Mouse (Mus musculus): ENCODE measurements around the gene Rac3. TPM values are rescaled to one million over a fixed set of nuclear protein-coding genes. Genes with fewer than 3 reads are reported as not detected.
"Not testable (repeated sequence)": the region's sequence is repeated elsewhere in the genome, so short reads cannot be mapped to it uniquely, and the experiment has no call there.

Rac3 gene
- total and polyA plus RNA-seq, 3 experiments = 0.70 to 4.6 (median 0.99) TPM

GRCm38 (mm10) chr11:120727169-120727527, 5.9 kb downstream of the Rac3 start, which contains the start of gene Dcxr:
Dcxr (minus strand) TSS chr11:120727281.
- Histone ChIP-seq H3K9ac (ENCODE audit: low read depth, low read length) (peak within 1 kb of the TSS; percentile 87), H3K36me3 (ENCODE audit: control insufficient read depth, insufficient read depth, low read length) (no peaks in the 10 kb centered on the region), H3K4me1 (ENCODE audit: control insufficient read depth, insufficient read depth, low read length) (peaks cover 5% of the 10 kb centered on the region), H3K27ac (peak within 1 kb of the TSS; percentile 51; the same call in 1 of the 2 replicates), H3K4me3 (peak within 1 kb of the TSS; percentile 61), H3K27me3 (ENCODE audit: control insufficient read depth, insufficient read depth, low read length) (no peaks in the 10 kb centered on the region), H3K79me2 (replicated peaks; ENCODE audit: control insufficient read depth, insufficient read depth, low read length) (no peaks in the 10 kb centered on the region)
- TF ChIP-seq EP300 (IDR thresholded peaks at IDR 0.05; ENCODE audit: insufficient read depth, low read depth, low read length) = 0 out of 2 replicates have a peak, but pooled peaks have one; percentile 41
- TF ChIP-seq CTCF (IDR thresholded peaks at IDR 0.05) = peak; percentile 74
- TF ChIP-seq POLR2A (IDR thresholded peaks at IDR 0.05; ENCODE audit: insufficient read depth, low read depth, low read length) = peak; percentile 74
- intact Hi-C loops (cut with DNase I) = loop anchor here (10.0 kb wide), 1 partner anchor 318 kb away; no protein-coding TSS in a partner anchor
- 2% methylated on average over 14 of the region's 14 CpGs for WGBS
- peak; percentile 83 to 92 for DNase-seq

- no peak overlapping the region for H3K27ac ChIP-seq
- no peaks in the 10 kb centered on the region for H3K36me3 ChIP-seq (ENCODE audit: control insufficient read depth, insufficient read depth, low read length)
- peaks cover 9% of the 10 kb centered on the region for H3K4me1 ChIP-seq (ENCODE audit: control insufficient read depth, insufficient read depth, low read length)
- no peaks in the 10 kb centered on the region for H3K79me2 ChIP-seq (replicated peaks; ENCODE audit: control insufficient read depth, insufficient read depth, low read length)
- DNase-seq = no peak
- TF ChIP-seq EP300 (IDR thresholded peaks at IDR 0.05; ENCODE audit: insufficient read depth, low read depth, low read length) (no peak), CTCF (IDR thresholded peaks at IDR 0.05) (no peak), POLR2A (IDR thresholded peaks at IDR 0.05; ENCODE audit: insufficient read depth, low read depth, low read length) (no peak)
- WGBS = 57% methylated on average over 12 of the region's 12 CpGs
- H3K4me3 ChIP-seq = no peak overlapping the region
- no peaks in the 10 kb centered on the region for H3K27me3 ChIP-seq (ENCODE audit: control insufficient read depth, insufficient read depth, low read length)
- intact Hi-C loops (cut with DNase I) = loop anchor here (10.0 kb wide), 1 partner anchor 317 kb away; no protein-coding TSS in a partner anchor
- H3K9ac ChIP-seq (ENCODE audit: low read depth, low read length) = no peak overlapping the region
Measured at GRCm38 (mm10) chr11:120727564-120727963, 6.3 kb downstream of the Rac3 start.

GRCm38 (mm10) chr11:120728530-120729240, 7.4 kb downstream of the Rac3 start:
- Histone ChIP-seq H3K79me2 (replicated peaks; ENCODE audit: control insufficient read depth, insufficient read depth, low read length) (no peaks in the 10 kb centered on the region), H3K9ac (ENCODE audit: low read depth, low read length) (no peak overlapping the region), H3K27me3 (ENCODE audit: control insufficient read depth, insufficient read depth, low read length) (no peaks in the 10 kb centered on the region), H3K36me3 (ENCODE audit: control insufficient read depth, insufficient read depth, low read length) (no peaks in the 10 kb centered on the region), H3K4me1 (ENCODE audit: control insufficient read depth, insufficient read depth, low read length) (peaks cover 16% of the 10 kb centered on the region), H3K4me3 (no peak overlapping the region), H3K27ac (no peak overlapping the region)
- TF ChIP-seq POLR2A (IDR thresholded peaks at IDR 0.05; ENCODE audit: insufficient read depth, low read depth, low read length) = no peak
- no peak for TF ChIP-seq CTCF (IDR thresholded peaks at IDR 0.05)
- no peak for TF ChIP-seq EP300 (IDR thresholded peaks at IDR 0.05; ENCODE audit: insufficient read depth, low read depth, low read length)
- DNase-seq = no peak
- 77% methylated on average over 11 of the region's 11 CpGs for WGBS
- intact Hi-C loops (cut with DNase I) = loop anchor here (10.0 kb wide), 1 partner anchor 316 kb away; no protein-coding TSS in a partner anchor

- WGBS = 7% methylated on average over 18 of the region's 21 CpGs
- not testable (repeated sequence) for H3K27me3 ChIP-seq (ENCODE audit: control insufficient read depth, insufficient read depth, low read length); H3K36me3 ChIP-seq (ENCODE audit: control insufficient read depth, insufficient read depth, low read length); H3K9ac ChIP-seq (ENCODE audit: low read depth, low read length); H3K79me2 ChIP-seq (replicated peaks; ENCODE audit: control insufficient read depth, insufficient read depth, low read length); H3K27ac ChIP-seq; H3K4me3 ChIP-seq
- intact Hi-C loops (cut with DNase I) = loop anchor here (10.0 kb wide), 1 partner anchor 315 kb away; no protein-coding TSS in a partner anchor
- peak in 1 of 2 experiments; percentile 55 for DNase-seq
- peaks cover 16% of the 10 kb centered on the region for H3K4me1 ChIP-seq (ENCODE audit: control insufficient read depth, insufficient read depth, low read length)
Measured at GRCm38 (mm10) chr11:120729432-120730050, 8.3 kb downstream of the Rac3 start.

- no peak overlapping the region for H3K27ac ChIP-seq
- H3K4me1 ChIP-seq (ENCODE audit: control insufficient read depth, insufficient read depth, low read length) = peaks cover 16% of the 10 kb centered on the region
- H3K27me3 ChIP-seq (ENCODE audit: control insufficient read depth, insufficient read depth, low read length) = no peaks in the 10 kb centered on the region
- H3K36me3 ChIP-seq (ENCODE audit: control insufficient read depth, insufficient read depth, low read length) = no peaks in the 10 kb centered on the region
- intact Hi-C loops (cut with DNase I) = no loop called here
- H3K4me3 ChIP-seq = no peak overlapping the region
- WGBS = 88% methylated on average over 10 of the region's 10 CpGs
- no peaks in the 10 kb centered on the region for H3K79me2 ChIP-seq (replicated peaks; ENCODE audit: control insufficient read depth, insufficient read depth, low read length)
- TF ChIP-seq POLR2A (IDR thresholded peaks at IDR 0.05; ENCODE audit: insufficient read depth, low read depth, low read length) (no peak), EP300 (IDR thresholded peaks at IDR 0.05; ENCODE audit: insufficient read depth, low read depth, low read length) (no peak), CTCF (IDR thresholded peaks at IDR 0.05) (no peak)
- H3K9ac ChIP-seq (ENCODE audit: low read depth, low read length) = no peak overlapping the region
- no peak for DNase-seq
Measured at GRCm38 (mm10) chr11:120730331-120730870, 9.1 kb downstream of the Rac3 start.

- Histone ChIP-seq H3K27ac (no peak overlapping the region), H3K36me3 (ENCODE audit: control insufficient read depth, insufficient read depth, low read length) (no peaks in the 10 kb centered on the region), H3K27me3 (ENCODE audit: control insufficient read depth, insufficient read depth, low read length) (no peaks in the 10 kb centered on the region), H3K4me1 (ENCODE audit: control insufficient read depth, insufficient read depth, low read length) (peaks cover 16% of the 10 kb centered on the region), H3K4me3 (no peak overlapping the region), H3K79me2 (replicated peaks; ENCODE audit: control insufficient read depth, insufficient read depth, low read length) (no peaks in the 10 kb centered on the region), H3K9ac (ENCODE audit: low read depth, low read length) (no peak overlapping the region; the same call in 1 of the 2 replicates)
- DNase-seq = no peak
- intact Hi-C loops (cut with DNase I) = no loop called here
- WGBS = 88% methylated on average over 1 of the region's 1 CpGs
- TF ChIP-seq CTCF (IDR thresholded peaks at IDR 0.05) (no peak), EP300 (IDR thresholded peaks at IDR 0.05; ENCODE audit: insufficient read depth, low read depth, low read length) (no peak), POLR2A (IDR thresholded peaks at IDR 0.05; ENCODE audit: insufficient read depth, low read depth, low read length) (no peak)
Measured at GRCm38 (mm10) chr11:120731395-120731794, 10.1 kb downstream of the Rac3 start.
